Mouse (Mus musculus) neural tube, embryonic 13.5 days (tissue): Measurements from ENCODE around the gene Pcnp. TPM values are rescaled to one million over a fixed set of nuclear protein-coding genes. Genes with fewer than 3 reads are reported as not detected.
"Not testable (repeated sequence)": the region's sequence is repeated elsewhere in the genome, so short reads cannot be mapped to it uniquely, and the experiment has no call there.

Experiments used
- ATAC-seq: fragments of 200-750 bp; cut with Nextera tagmentation; 2 replicates; pipeline ENCODE4 v1.8.0; 2017; ENCODE audit warnings: low read depth, mild to moderate bottlenecking, moderate TSS enrichment, moderate library complexity
- H3K27ac ChIP-seq: fragments of 300-500 bp; sonication (generic); replicated peaks from 2 replicates; pipeline ENCODE4 v1.5.1; 2015; ENCODE audit warnings: moderate library complexity, mild to moderate bottlenecking, inconsistent platforms
- H3K27me3 ChIP-seq: fragments of 300-500 bp; sonication (generic); 2 replicates; pipeline ENCODE4 v1.6.1; 2015; ENCODE audit warnings: mild to moderate bottlenecking, inconsistent platforms
- H3K36me3 ChIP-seq: fragments of 300-500 bp; sonication (generic); 2 replicates; pipeline ENCODE4 v1.6.1; 2015; ENCODE audit warnings: mild to moderate bottlenecking, inconsistent platforms
- H3K4me1 ChIP-seq: fragments of 300-500 bp; sonication (generic); replicated peaks from 2 replicates; pipeline ENCODE4 v1.6.1; 2015; ENCODE audit warnings: inconsistent platforms
- H3K4me2 ChIP-seq: fragments of 300-500 bp; sonication (generic); 2 replicates; pipeline ENCODE4 v1.6.1; 2015; ENCODE audit warnings: inconsistent platforms, mild to moderate bottlenecking, moderate library complexity
- H3K4me3 ChIP-seq: fragments of 300-500 bp; sonication (generic); 2 replicates; pipeline ENCODE4 v1.5.1; 2015; ENCODE audit warnings: mild to moderate bottlenecking, inconsistent platforms
- H3K9ac ChIP-seq: fragments of 300-500 bp; sonication (generic); 2 replicates; pipeline ENCODE4 v1.6.1; 2015; ENCODE audit warnings: moderate library complexity, mild to moderate bottlenecking, inconsistent platforms
- H3K9me3 ChIP-seq: fragments of 300-500 bp; sonication (generic); 2 replicates; pipeline ENCODE4 v1.6.1; 2016; ENCODE audit warnings: inconsistent platforms
- WGBS: fragments of 180-500 bp; shearing (Covaris S2); methylation state at CpG from one replicate; pipeline ENCODE4 v1.1.7; 2015; 5-methylcytosine and 5-hydroxymethylcytosine counted together
- polyA plus RNA-seq: library from polyadenylated mRNA; unstranded; fragments of >200 nt; fragmentation: Nextera tagmentation; extraction: Ambion mirVana; gene quantifications from 2 replicates; pipeline ENCODE4 v1.2.1, GENCODE M21; 2015

The Pcnp gene
- polyA plus RNA-seq, 1 experiment from 2014 or later, result 240 TPM

- peak; percentile 90 for ATAC-seq
- Histone ChIP-seq H3K36me3 (no peaks in the 10 kb centered on the region), H3K27ac (0 out of 2 replicates have a peak overlapping the region, but pooled peaks have one; percentile 49), H3K4me1 (no peaks in the 10 kb centered on the region; the same call in 1 of the 2 replicates), H3K9ac (peak overlapping the region; percentile 55; the same call in 1 of the 2 replicates), H3K4me2 (peak overlapping the region; percentile 63), H3K4me3 (peak overlapping the region; percentile 33), H3K9me3 (no peaks in the 10 kb centered on the region), H3K27me3 (no peaks in the 10 kb centered on the region)
- 6% methylated on average over 20 of the region's 20 CpGs for WGBS
Observed at GRCm38 (mm10) chr16:56064334-56064990, 34.9 kb upstream of the Pcnp start.

GRCm38 (mm10) chr16:56062981-56063380, 33.4 kb upstream of the Pcnp start:
- no peak for ATAC-seq
- WGBS, result 58% methylated on average over 11 of the region's 11 CpGs
- H3K27ac ChIP-seq, result no peak overlapping the region

GRCm38 (mm10) chr16:56061995-56062594, 32.6 kb upstream of the Pcnp start:
- ATAC-seq, result no peak
- WGBS, result 79% methylated on average over 7 of the region's 7 CpGs
- no peak overlapping the region for H3K27ac ChIP-seq
- H3K4me3 ChIP-seq, result no peak overlapping the region
- H3K9me3 ChIP-seq, result no peaks in the 10 kb centered on the region
- H3K36me3 ChIP-seq, result no peaks in the 10 kb centered on the region
- no peaks in the 10 kb centered on the region; the same call in 1 of the 2 replicates for H3K4me1 ChIP-seq
- no peak overlapping the region for H3K4me2 ChIP-seq
- H3K27me3 ChIP-seq, result no peaks in the 10 kb centered on the region
- H3K9ac ChIP-seq, result no peak overlapping the region

More at GRCm38 (mm10) chr16:56062981-56063380, 33.4 kb upstream of the Pcnp start:
- H3K4me3 ChIP-seq, result no peak overlapping the region
- H3K4me1 ChIP-seq, result no peaks in the 10 kb centered on the region; the same call in 1 of the 2 replicates
- H3K9me3 ChIP-seq, result no peaks in the 10 kb centered on the region
- no peaks in the 10 kb centered on the region for H3K27me3 ChIP-seq
- peak overlapping the region; percentile 22; the same call in 1 of the 2 replicates for H3K9ac ChIP-seq
- H3K4me2 ChIP-seq, result no peak overlapping the region
- H3K36me3 ChIP-seq, result no peaks in the 10 kb centered on the region

GRCm38 (mm10) chr16:56058151-56058550, 28.6 kb upstream of the Pcnp start:
- Histone ChIP-seq H3K9me3 (no peaks in the 10 kb centered on the region), H3K36me3 (no peaks in the 10 kb centered on the region), H3K9ac (no peak overlapping the region), H3K4me1 (no peaks in the 10 kb centered on the region), H3K4me2 (no peak overlapping the region), H3K27ac (no peak overlapping the region), H3K4me3 (no peak overlapping the region), H3K27me3 (no peaks in the 10 kb centered on the region)
- ATAC-seq, result no peak
- 78% methylated on average over 10 of the region's 10 CpGs for WGBS

- Histone ChIP-seq H3K27me3 (no peaks in the 10 kb centered on the region), H3K9me3 (no peaks in the 10 kb centered on the region), H3K4me1 (no peaks in the 10 kb centered on the region), H3K4me2 (no peak overlapping the region), H3K36me3 (no peaks in the 10 kb centered on the region), H3K27ac (no peak overlapping the region), H3K4me3 (no peak overlapping the region), H3K9ac (no peak overlapping the region)
- no peak for ATAC-seq
- WGBS, result 26% methylated on average over 7 of the region's 7 CpGs
Observed at GRCm38 (mm10) chr16:56056944-56057590, 27.5 kb upstream of the Pcnp start.

GRCm38 (mm10) chr16:56055911-56056310, 26.4 kb upstream of the Pcnp start:
- H3K9me3 ChIP-seq, result no peaks in the 10 kb centered on the region
- H3K27me3 ChIP-seq, result no peaks in the 10 kb centered on the region
- H3K27ac ChIP-seq, result no peak overlapping the region
- H3K4me1 ChIP-seq, result no peaks in the 10 kb centered on the region
- H3K4me3 ChIP-seq, result no peak overlapping the region
- ATAC-seq, result no peak
- H3K4me2 ChIP-seq, result no peak overlapping the region
- no peaks in the 10 kb centered on the region for H3K36me3 ChIP-seq
- WGBS, result 87% methylated on average over 3 of the region's 3 CpGs
- H3K9ac ChIP-seq, result no peak overlapping the region

- no CpG with 5 or more reads among the region's 4 CpGs for WGBS
- H3K4me3 ChIP-seq, H3K9me3 ChIP-seq, H3K36me3 ChIP-seq, H3K27me3 ChIP-seq, H3K27ac ChIP-seq, H3K9ac ChIP-seq, ATAC-seq, H3K4me2 ChIP-seq, H3K4me1 ChIP-seq: not testable (repeated sequence)
Observed at GRCm38 (mm10) chr16:56048038-56048437, 18.5 kb upstream of the Pcnp start, which contains the start of gene Senp7. TSS of gene Senp7 (plus strand) at chr16:56048338.

- Histone ChIP-seq H3K27ac (peak overlapping the region; percentile 86), H3K4me3 (peak overlapping the region; percentile 69), H3K4me2 (peak overlapping the region; percentile 67), H3K9me3 (no peaks in the 10 kb centered on the region), H3K36me3 (peaks cover 16% of the 10 kb centered on the region), H3K9ac (peak overlapping the region; percentile 81), H3K4me1 (peaks cover 18% of the 10 kb centered on the region), H3K27me3 (no peaks in the 10 kb centered on the region)
- peak; percentile 48 for ATAC-seq
- WGBS, result 37% methylated on average over 8 of the region's 8 CpGs
Observed at GRCm38 (mm10) chr16:56038090-56038489, 8.6 kb upstream of the Pcnp start.

- no peaks in the 10 kb centered on the region for H3K27me3 ChIP-seq
- peak; percentile 100 for ATAC-seq
- H3K4me2 ChIP-seq, result peak within 1 kb of the TSS; percentile 67
- H3K9ac ChIP-seq, result peak within 1 kb of the TSS; percentile 81
- under 1% methylated on average over 63 of the region's 63 CpGs for WGBS
- peak within 1 kb of the TSS; percentile 86 for H3K27ac ChIP-seq
- peak within 1 kb of the TSS; percentile 69 for H3K4me3 ChIP-seq
- peaks cover 18% of the 10 kb centered on the region for H3K4me1 ChIP-seq
- peaks cover 24% of the 10 kb centered on the region for H3K36me3 ChIP-seq
- no peaks in the 10 kb centered on the region for H3K9me3 ChIP-seq
Observed at GRCm38 (mm10) chr16:56037138-56038010, 7.8 kb upstream of the Pcnp start, which contains the start of gene Trmt10c. TSS of gene Trmt10c (minus strand) at chr16:56037819.

- peaks cover 29% of the 10 kb centered on the region for H3K36me3 ChIP-seq
- H3K9ac ChIP-seq, result peak overlapping the region; percentile 81
- H3K4me1 ChIP-seq, result peaks cover 18% of the 10 kb centered on the region
- 68% methylated on average over 6 of the region's 6 CpGs for WGBS
- H3K9me3 ChIP-seq, result no peaks in the 10 kb centered on the region
- H3K27me3 ChIP-seq, result no peaks in the 10 kb centered on the region
- H3K27ac ChIP-seq, result no peak overlapping the region
- H3K4me3 ChIP-seq, result peak overlapping the region; percentile 69
- no peak for ATAC-seq
- peak overlapping the region; percentile 67 for H3K4me2 ChIP-seq
Observed at GRCm38 (mm10) chr16:56036501-56036900, 7.0 kb upstream of the Pcnp start.

- H3K36me3 ChIP-seq, result peaks cover 29% of the 10 kb centered on the region
- H3K4me2 ChIP-seq, result no peak overlapping the region
- no peak overlapping the region for H3K9ac ChIP-seq
- no peaks in the 10 kb centered on the region for H3K9me3 ChIP-seq
- no peak overlapping the region for H3K27ac ChIP-seq
- ATAC-seq, result no peak
- H3K27me3 ChIP-seq, result no peaks in the 10 kb centered on the region
- no peak overlapping the region for H3K4me3 ChIP-seq
- H3K4me1 ChIP-seq, result peaks cover 25% of the 10 kb centered on the region
- 95% methylated on average over 6 of the region's 6 CpGs for WGBS
Observed at GRCm38 (mm10) chr16:56034566-56034965, 5.0 kb upstream of the Pcnp start.
